ENCODE assay signal across 11 mouse cellular contexts in genomic region chr7:102101487-102101886, GRCm38 (mm10). TPM values are rescaled to one million over a fixed set of nuclear protein-coding genes. Genes with fewer than 3 reads are reported as not detected.
DNase-seq lines count a peak whose midpoint lies in the region; ATAC-seq and TF ChIP-seq lines count a peak whose summit lies in the region.
"Had no signal": no experiment of that assay in that cellular context is flagged by ENCODE, and none has a peak within 500 bp of the region (broad histone marks: within the 10 kb centered on the region; RNA-seq: fewer than 3 reads in every experiment).

Gene Art1 (plus strand): TSS chr7:102101743.

- H3K9me3 ChIP-seq in hindbrain, embryonic 10.5 days = no peaks in the 10 kb centered on the region
- H3K9me3 ChIP-seq in hindbrain, embryonic 14.5 days (ENCODE audit: control insufficient read depth, low read length) = no peaks in the 10 kb centered on the region
- H3K9me3 ChIP-seq in neural tube, embryonic 11.5 days (ENCODE audit: control insufficient read depth, low read length) = no peaks in the 10 kb centered on the region
- H3K9me3 ChIP-seq in heart, embryonic 12.5 days (replicated peaks) = no peaks in the 10 kb centered on the region
- H3K9me3 ChIP-seq in liver, postnatal 0 days (ENCODE audit: low read length) = no peaks in the 10 kb centered on the region

- no peak within 1 kb of the TSS for H3K4me2 ChIP-seq in hindbrain, embryonic 14.5 days (replicated peaks)
- peak within 1 kb of the TSS; percentile 51; the same call in 1 of the 2 replicates for H3K4me2 ChIP-seq in neural tube, embryonic 11.5 days (ENCODE audit: low read depth)
- peak within 1 kb of the TSS; percentile 84 for H3K4me2 ChIP-seq in heart, embryonic 12.5 days
- H3K4me2 ChIP-seq in liver, postnatal 0 days (ENCODE audit: low read depth, low read length) = peak within 1 kb of the TSS; percentile 87; the same call in 1 of the 2 replicates

- 26% methylated on average over 5 of the region's 5 CpGs for WGBS in hindbrain, embryonic 10.5 days
- WGBS in hindbrain, embryonic 14.5 days = 36% methylated on average over 5 of the region's 5 CpGs
- 27% methylated on average over 5 of the region's 5 CpGs for WGBS in neural tube, embryonic 11.5 days
- 45% methylated on average over 5 of the region's 5 CpGs for WGBS in heart, embryonic 12.5 days
- 72% methylated on average over 5 of the region's 5 CpGs for WGBS in liver, postnatal 0 days (ENCODE audit: insufficient replicate concordance)

- peaks cover 11% of the 10 kb centered on the region for H3K27me3 ChIP-seq in hindbrain, embryonic 10.5 days (ENCODE audit: insufficient read depth, poor library complexity, severe bottlenecking)
- no peaks in the 10 kb centered on the region for H3K27me3 ChIP-seq in hindbrain, embryonic 14.5 days (ENCODE audit: control insufficient read depth, insufficient read depth, low read length)
- no peaks in the 10 kb centered on the region for H3K27me3 ChIP-seq in neural tube, embryonic 11.5 days (ENCODE audit: control insufficient read depth, insufficient read depth, low read length)
- 0 out of 2 replicates have a peak, but pooled peaks cover 11% of the 10 kb centered on the region for H3K27me3 ChIP-seq in heart, embryonic 12.5 days (replicated peaks)
- H3K27me3 ChIP-seq in liver, postnatal 0 days (ENCODE audit: insufficient read depth, low read length) = no peaks in the 10 kb centered on the region

- H3K9ac ChIP-seq in hindbrain, embryonic 14.5 days = no peak within 1 kb of the TSS
- no peak within 1 kb of the TSS for H3K9ac ChIP-seq in neural tube, embryonic 11.5 days (ENCODE audit: low read length)
- no peak within 1 kb of the TSS for H3K9ac ChIP-seq in heart, embryonic 12.5 days
- no peak within 1 kb of the TSS for H3K9ac ChIP-seq in liver, postnatal 0 days (replicated peaks)

- peak within 1 kb of the TSS; percentile 48; the same call in 1 of the 2 replicates for H3K4me3 ChIP-seq in hindbrain, embryonic 10.5 days
- no peak within 1 kb of the TSS for H3K4me3 ChIP-seq in hindbrain, embryonic 14.5 days (replicated peaks; ENCODE audit: low read length)
- no peak within 1 kb of the TSS for H3K4me3 ChIP-seq in neural tube, embryonic 11.5 days (ENCODE audit: low read depth, low read length)
- H3K4me3 ChIP-seq in heart, embryonic 12.5 days = peak within 1 kb of the TSS; percentile 42; the same call in 1 of the 2 replicates
- H3K4me3 ChIP-seq in liver, postnatal 0 days (ENCODE audit: low read depth, low read length) = no peak within 1 kb of the TSS

- H3K36me3 ChIP-seq in hindbrain, embryonic 10.5 days = 0 out of 2 replicates have a peak, but pooled peaks cover 2% of the 10 kb centered on the region
- H3K36me3 ChIP-seq in hindbrain, embryonic 14.5 days (replicated peaks; ENCODE audit: control insufficient read depth, insufficient read depth) = no peaks in the 10 kb centered on the region
- H3K36me3 ChIP-seq in neural tube, embryonic 11.5 days (ENCODE audit: control insufficient read depth, insufficient read depth, low read length) = no peaks in the 10 kb centered on the region
- no peaks in the 10 kb centered on the region for H3K36me3 ChIP-seq in heart, embryonic 12.5 days
- H3K36me3 ChIP-seq in liver, postnatal 0 days (replicated peaks; ENCODE audit: insufficient read depth, low read length) = no peaks in the 10 kb centered on the region

- H3K27ac ChIP-seq in hindbrain, embryonic 10.5 days = peak within 1 kb of the TSS; percentile 82
- H3K27ac ChIP-seq in hindbrain, embryonic 14.5 days = no peak within 1 kb of the TSS
- H3K27ac ChIP-seq in neural tube, embryonic 11.5 days (ENCODE audit: low read depth, low read length) = no peak within 1 kb of the TSS
- H3K27ac ChIP-seq in heart, embryonic 12.5 days (ENCODE audit: poor library complexity, severe bottlenecking) = peak within 1 kb of the TSS; percentile 28; the same call in 1 of the 2 replicates
- H3K27ac ChIP-seq in liver, postnatal 0 days (ENCODE audit: low read depth) = no peak within 1 kb of the TSS

- H3K4me1 ChIP-seq in hindbrain, embryonic 10.5 days (replicated peaks) = peaks cover 49% of the 10 kb centered on the region
- H3K4me1 ChIP-seq in hindbrain, embryonic 14.5 days (replicated peaks; ENCODE audit: control insufficient read depth, insufficient read depth, low read length) = peaks cover 5% of the 10 kb centered on the region
- H3K4me1 ChIP-seq in neural tube, embryonic 11.5 days (ENCODE audit: control insufficient read depth, insufficient read depth, low read length) = peaks cover 6% of the 10 kb centered on the region; the same call in 1 of the 2 replicates
- peaks cover 41% of the 10 kb centered on the region for H3K4me1 ChIP-seq in heart, embryonic 12.5 days (replicated peaks)
- H3K4me1 ChIP-seq in liver, postnatal 0 days (ENCODE audit: insufficient read depth) = peaks cover 7% of the 10 kb centered on the region

- no peak for TF ChIP-seq EP300 in liver, postnatal 0 days (IDR thresholded peaks at IDR 0.05; ENCODE audit: low read depth)

- ATAC-seq in hindbrain, embryonic 14.5 days (ENCODE audit: low FRiP score) = no peak
- no peak for ATAC-seq in neural tube, embryonic 11.5 days (ENCODE audit: insufficient read depth, low FRiP score, low TSS enrichment)
- no peak for ATAC-seq in heart, embryonic 12.5 days (ENCODE audit: insufficient number of reproducible peaks, low FRiP score)
- no peak for ATAC-seq in liver, postnatal 0 days

- DNase-seq in hindbrain, embryonic 10.5 days (ENCODE audit: low spot score) = peak; percentile 32
- DNase-seq in hindbrain, embryonic 14.5 days (ENCODE audit: low spot score) = no peak
- no peak for DNase-seq in neural tube, embryonic 11.5 days (ENCODE audit: low spot score)
- DNase-seq in neural tube, embryonic 10.5 days (ENCODE audit: extremely low spot score, low spot score) = no peak
- no peak for DNase-seq in liver, postnatal 0 days
- DNase-seq in adrenal gland, postnatal 14 days = no peak
- no peak for DNase-seq in frontal cortex, postnatal 36 days (ENCODE audit: low spot score in 2 of 2)
- DNase-seq: adrenal gland, adult 8-10 months; lung, postnatal 36 days had no signal

- TF ChIP-seq CTCF in liver, postnatal 0 days (IDR thresholded peaks at IDR 0.05; ENCODE audit: low read depth) = no peak

RNA-seq across cellular contexts. Expression of gene Art1, which starts in this region (rescaled TPM):
- polyA plus RNA-seq in hindbrain, embryonic 10.5 days (2016; fragmentation: Nextera tagmentation; extraction: Ambion mirVana) = 0.78 and 1.7 TPM in 2 replicates
- polyA plus RNA-seq in hindbrain, embryonic 14.5 days (2014; fragmentation: Nextera tagmentation; extraction: Ambion mirVana) = 0.29 TPM in 1 of 2 replicates, not detected in the other
- 4.8 and 5.0 TPM in 2 replicates for polyA plus RNA-seq in neural tube, embryonic 11.5 days (2014; fragmentation: Nextera tagmentation; extraction: Ambion mirVana)
- polyA plus RNA-seq in heart, embryonic 12.5 days (2016; fragmentation: Nextera tagmentation; extraction: Ambion mirVana) = 8.0 and 9.0 TPM in 2 replicates
- 0.22 and 4.0 TPM in 2 replicates for polyA plus RNA-seq in liver, postnatal 0 days (2015; fragmentation: Nextera tagmentation; extraction: Ambion mirVana)
- total RNA-seq in adrenal gland, postnatal 14 days (2021) = not detected in 2 replicates
- total RNA-seq: adrenal gland, adult 8-10 months had no signal
- polyA plus RNA-seq: cortical plate, adult 2 months had no signal

Comparison
In these comparisons a context has a peak if more than half of its experiments do, and no peak if none do; other contexts are left out.
1. H3K27ac ChIP-seq: peak in hindbrain, embryonic 10.5 days (single experiment) and heart, embryonic 12.5 days (single experiment); none in hindbrain, embryonic 14.5 days (single experiment), neural tube, embryonic 11.5 days (single experiment) and liver, postnatal 0 days (single experiment).
2. H3K4me3 ChIP-seq: peak in hindbrain, embryonic 10.5 days (single experiment) and heart, embryonic 12.5 days (single experiment); none in hindbrain, embryonic 14.5 days (single experiment), neural tube, embryonic 11.5 days (single experiment) and liver, postnatal 0 days (single experiment).